Mouse (Mus musculus) intestine, embryonic 14.5 days (tissue): ENCODE data around the gene Dqx1. TPM values are rescaled to one million over a fixed set of nuclear protein-coding genes. Genes with fewer than 3 reads are reported as not detected.
A peak's percentile ranks its signal among the peaks of the same experiment; 100 is the strongest.

Source experiments
- ATAC-seq: fragments of 200-750 bp; cut with Nextera tagmentation; replicated peaks from 2 replicates; pipeline ENCODE4 v1.8.0; 2017; ENCODE audit warnings: low read depth, moderate number of reproducible peaks, moderate TSS enrichment, moderate library complexity; ENCODE audit not compliant: low FRiP score, low TSS enrichment
- DNase-seq: peaks from one replicate; pipeline ENCODE4 v3.0.0-alpha.2; 2018; ENCODE audit warnings: low spot score
- H3K27ac ChIP-seq: fragments of 300-500 bp; sonication (generic); 2 replicates; pipeline ENCODE4 v1.5.1; 2014; ENCODE audit warnings: low read depth, mild to moderate bottlenecking, control low read depth
- H3K27me3 ChIP-seq: fragments of 300-500 bp; sonication (generic); replicated peaks from 2 replicates; pipeline ENCODE4 v1.6.1; 2014; ENCODE audit warnings: low read length, control low read depth; ENCODE audit not compliant: control insufficient read depth, insufficient read depth
- H3K36me3 ChIP-seq: fragments of 300-500 bp; sonication (generic); 2 replicates; pipeline ENCODE4 v1.6.1; 2014; ENCODE audit warnings: low read length, control low read depth; ENCODE audit not compliant: control insufficient read depth, insufficient read depth
- H3K4me1 ChIP-seq: fragments of 300-500 bp; sonication (generic); replicated peaks from 2 replicates; pipeline ENCODE4 v1.6.1; 2014; ENCODE audit warnings: low read length, control low read depth, mixed read lengths; ENCODE audit not compliant: control insufficient read depth, insufficient read depth
- H3K4me2 ChIP-seq: fragments of 300-500 bp; sonication (generic); 2 replicates; pipeline ENCODE4 v1.6.1; 2014; ENCODE audit warnings: low read length
- H3K4me3 ChIP-seq: fragments of 300-500 bp; sonication (generic); 2 replicates; pipeline ENCODE4 v1.5.1; 2014; ENCODE audit warnings: low read depth, low read length, control low read depth, mixed read lengths
- H3K9ac ChIP-seq: fragments of 300-500 bp; sonication (generic); 2 replicates; pipeline ENCODE4 v1.6.1; 2014; ENCODE audit warnings: mild to moderate bottlenecking, low read length
- H3K9me3 ChIP-seq: fragments of 300-500 bp; sonication (generic); 2 replicates; pipeline ENCODE4 v1.6.1; 2016; ENCODE audit warnings: low read length, control low read depth; ENCODE audit not compliant: control insufficient read depth
- WGBS: fragments of 180-500 bp; shearing (Covaris S2); extraction: QIAGEN DNeasy Blood & Tissue Kit; methylation state at CpG from one replicate; pipeline ENCODE4 v1.1.7; 2014; 5-methylcytosine and 5-hydroxymethylcytosine counted together
- microRNA counts: library from miRNA; unstranded; fragments of <30 nt; microRNA quantifications from one replicate; lab custom pipeline; 2016
- microRNA-seq: library from miRNA; unstranded; fragments of <30 nt; microRNA quantifications from one replicate; pipeline ENCODE4, GENCODE M21; 2016
- polyA plus RNA-seq: library from polyadenylated mRNA; unstranded; fragments of >200 nt; fragmentation: Nextera tagmentation; extraction: Ambion mirVana; gene quantifications from 2 replicates; pipeline ENCODE4 v1.2.1, GENCODE M21; 2014

Dqx1 gene
- polyA plus RNA-seq, 1 experiment from 2014 or later: 8.2 TPM

DNA sequence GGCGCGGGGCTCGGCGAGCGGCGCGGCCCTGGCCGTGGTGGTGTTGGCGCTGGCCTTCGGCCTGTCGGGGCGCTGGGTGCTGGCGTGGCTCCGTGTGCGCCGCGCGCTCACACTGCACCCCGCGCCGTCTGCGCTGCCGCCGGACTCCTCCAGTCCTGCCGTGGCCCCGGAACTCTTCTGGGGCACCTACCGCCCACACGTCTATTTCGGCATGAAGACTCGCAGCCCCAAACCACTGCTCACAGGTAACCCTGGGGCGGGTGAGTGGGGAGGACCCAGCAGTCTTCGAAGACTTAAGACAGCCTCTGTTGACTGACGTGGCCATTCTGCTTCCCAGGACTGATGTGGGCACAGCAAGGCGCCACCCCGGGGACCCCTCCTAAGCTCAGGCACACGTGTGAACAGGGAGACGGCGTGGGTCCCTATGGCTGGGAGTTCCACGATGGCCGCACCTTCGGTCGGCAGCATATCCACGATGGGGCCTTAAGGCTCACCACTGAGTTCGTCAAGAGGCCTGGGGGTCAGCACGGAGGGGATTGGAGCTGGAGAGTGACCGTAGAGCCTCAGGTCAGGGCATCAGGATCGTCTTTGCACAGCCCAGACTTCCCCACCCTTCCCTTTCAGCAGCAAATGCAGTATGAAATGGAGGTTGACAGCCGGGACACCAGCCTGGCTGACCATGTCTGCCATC, 58.2 kb downstream of the Dqx1 start:
- H3K4me1 ChIP-seq: peaks cover 25% of the 10 kb centered on the region
- 2% methylated on average over 45 of the region's 48 CpGs for WGBS
- peaks cover 39% of the 10 kb centered on the region for H3K36me3 ChIP-seq

DNA sequence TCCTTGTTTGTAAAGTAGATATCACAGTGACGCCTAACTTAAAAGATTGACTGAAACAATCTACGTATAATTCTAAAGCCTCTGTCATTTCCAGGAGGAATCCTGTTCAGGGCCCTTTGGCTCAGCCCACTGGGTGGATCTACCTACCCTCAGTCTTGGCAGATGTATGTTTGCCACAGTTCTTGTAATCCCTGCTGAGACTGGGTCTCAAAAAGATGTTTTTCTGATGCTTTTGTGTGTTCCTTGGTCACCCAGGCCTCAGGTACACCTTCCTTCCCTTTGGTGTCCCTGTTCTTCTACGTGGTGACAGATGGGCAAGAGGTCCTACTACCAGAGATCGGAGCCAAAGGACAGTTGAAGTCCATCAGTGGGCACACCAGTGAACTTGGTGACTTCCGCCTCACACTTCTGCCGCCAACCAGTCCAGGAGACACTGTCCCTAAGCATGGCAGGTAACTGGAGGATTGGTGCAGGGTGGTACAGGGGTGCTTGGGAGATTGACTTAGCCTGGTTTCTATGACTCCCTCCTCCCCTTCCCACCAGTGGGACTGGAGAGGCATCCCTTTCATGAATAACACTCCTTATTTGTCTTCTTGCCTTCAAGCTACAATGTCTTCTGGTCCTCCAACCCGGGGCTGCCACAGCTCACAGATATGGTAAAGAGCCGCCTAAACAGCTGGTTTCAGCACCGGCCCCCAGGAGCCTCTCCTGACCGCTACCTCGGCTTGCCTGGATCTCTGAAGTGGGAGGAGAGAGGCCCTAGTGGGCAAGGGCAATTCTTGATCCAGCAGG, 58.9 kb downstream of the Dqx1 start:
- Histone ChIP-seq H3K36me3 (peaks cover 32% of the 10 kb centered on the region), H3K27me3 (no peaks in the 10 kb centered on the region), H3K4me2 (peak overlapping the region; percentile 95), H3K4me3 (peak overlapping the region; percentile 79), H3K9me3 (no peaks in the 10 kb centered on the region), H3K4me1 (peaks cover 25% of the 10 kb centered on the region), H3K9ac (peak overlapping the region; percentile 80), H3K27ac (no peak overlapping the region)
- DNase-seq (no peak), ATAC-seq (no peak)
- 76% methylated on average over 11 of the region's 11 CpGs for WGBS

More for the DNA sequence above, 58.2 kb downstream of the Dqx1 start:
- Histone ChIP-seq H3K9ac (peak overlapping the region; percentile 80), H3K9me3 (no peaks in the 10 kb centered on the region), H3K27me3 (no peaks in the 10 kb centered on the region), H3K4me3 (peak overlapping the region; percentile 79), H3K27ac (peak overlapping the region; percentile 76), H3K4me2 (peak overlapping the region; percentile 95)
- ATAC-seq (no peak; the same call in 1 of the 2 replicates), DNase-seq (peak; percentile 70)

MicroRNAs encoded within 50 kb of the gene (microRNA counts, 519-probe panel; counts per million panel counts)
- not detected for microRNA mmu-miR-3470a+mmu-miR-3470b (lab: Ali Mortazavi, UCI)

Small RNA genes within 50 kb of the gene (microRNA-seq; reads per million reads assigned to microRNA genes)
- gene Mir3470a (not detected), gene Mir7040 (0.34 reads per million)

Other genes with a start within 250 kb of the Dqx1 start
- 1.5 and 1.6 TPM in 2 replicates for gene Sema4f, start 118.1 kb upstream of the Dqx1 start, polyA plus RNA-seq
- 0.17 and 0.47 TPM in 2 replicates for gene M1ap, start 110.9 kb upstream of the Dqx1 start, polyA plus RNA-seq
- gene Dok1, start 24.4 kb upstream of the Dqx1 start, polyA plus RNA-seq: 7.6 and 9.1 TPM in 2 replicates
- 13.6 and 14.4 TPM in 2 replicates for gene Loxl3, start 23.7 kb upstream of the Dqx1 start, polyA plus RNA-seq
- 158 and 167 TPM in 2 replicates for gene Aup1, start 3.3 kb upstream of the Dqx1 start, polyA plus RNA-seq
- gene Htra2, start 2.6 kb upstream of the Dqx1 start, polyA plus RNA-seq: 42.6 and 45.9 TPM in 2 replicates
- 36.4 and 43.1 TPM in 2 replicates for gene Tlx2, start 12.4 kb downstream of the Dqx1 start, polyA plus RNA-seq
- 45.5 and 46.9 TPM in 2 replicates for gene Pcgf1, start 20.0 kb downstream of the Dqx1 start, polyA plus RNA-seq
- 1.1 and 1.4 TPM in 2 replicates for gene Lbx2, start 28.5 kb downstream of the Dqx1 start, polyA plus RNA-seq
- 2.0 and 2.9 TPM in 2 replicates for gene Ccdc142, start 43.8 kb downstream of the Dqx1 start, polyA plus RNA-seq
- 2.1 and 2.6 TPM in 2 replicates for gene Gm42688, start 43.8 kb downstream of the Dqx1 start, polyA plus RNA-seq
- 132 and 136 TPM in 2 replicates for gene Mrpl53, start 51.2 kb downstream of the Dqx1 start, polyA plus RNA-seq
- gene Mogs, start 57.7 kb downstream of the Dqx1 start, polyA plus RNA-seq: 39.7 and 60.0 TPM in 2 replicates
- gene Wbp1, start 63.7 kb downstream of the Dqx1 start, polyA plus RNA-seq: 83.8 and 91.2 TPM in 2 replicates
- 13.4 and 13.8 TPM in 2 replicates for gene Ino80b, start 67.6 kb downstream of the Dqx1 start, polyA plus RNA-seq
- gene Rtkn, start 77.6 kb downstream of the Dqx1 start, polyA plus RNA-seq: 16.9 and 17.6 TPM in 2 replicates
- 4.3 and 6.4 TPM in 2 replicates for gene Wdr54, start 98.6 kb downstream of the Dqx1 start, polyA plus RNA-seq
- 0.47 and 0.83 TPM in 2 replicates for gene 1700003E16Rik, start 98.6 kb downstream of the Dqx1 start, polyA plus RNA-seq
- gene Dctn1, start 108.1 kb downstream of the Dqx1 start, polyA plus RNA-seq: 75.3 and 76.0 TPM in 2 replicates
- gene Slc4a5, start 162.0 kb downstream of the Dqx1 start, polyA plus RNA-seq: 0.17 and 0.46 TPM in 2 replicates